Mouse (Mus musculus) stomach, embryonic 16.5 days (tissue): ENCODE results near the gene Vmn1r22. TPM values are rescaled to one million over a fixed set of nuclear protein-coding genes. Genes with fewer than 3 reads are reported as not detected.
"Not testable (repeated sequence)": the region's sequence is repeated elsewhere in the genome, so short reads cannot be mapped to it uniquely, and the experiment has no call there.

Experiments
- ATAC-seq: fragments of 200-750 bp; cut with Nextera tagmentation; 2 replicates; pipeline ENCODE4 v1.8.0; 2017; ENCODE audit warnings: moderate number of reproducible peaks, moderate TSS enrichment; ENCODE audit not compliant: insufficient read depth, low FRiP score
- H3K27ac ChIP-seq: fragments of 300-500 bp; sonication (generic); 2 replicates; pipeline ENCODE4 v1.5.1; 2014; ENCODE audit warnings: low read length
- H3K27me3 ChIP-seq: fragments of 300-500 bp; sonication (generic); 2 replicates; pipeline ENCODE4 v1.6.1; 2014; ENCODE audit warnings: low read length, control low read depth, mixed read lengths; ENCODE audit not compliant: control insufficient read depth, insufficient read depth
- H3K36me3 ChIP-seq: fragments of 300-500 bp; sonication (generic); 2 replicates; pipeline ENCODE4 v1.6.1; 2014; ENCODE audit warnings: low read length; ENCODE audit not compliant: control insufficient read depth, insufficient read depth
- H3K4me1 ChIP-seq: fragments of 300-500 bp; sonication (generic); 2 replicates; pipeline ENCODE4 v1.6.1; 2014; ENCODE audit warnings: low read length, control low read depth, mixed read lengths; ENCODE audit not compliant: control insufficient read depth, insufficient read depth
- H3K4me2 ChIP-seq: fragments of 300-500 bp; sonication (generic); 2 replicates; pipeline ENCODE4 v1.6.1; 2014; ENCODE audit warnings: low read depth, low read length, mixed read lengths
- H3K4me3 ChIP-seq: fragments of 300-500 bp; sonication (generic); replicated peaks from 2 replicates; pipeline ENCODE4 v1.5.1; 2014; ENCODE audit warnings: mild to moderate bottlenecking, low read length
- H3K9ac ChIP-seq: fragments of 300-500 bp; sonication (generic); 2 replicates; pipeline ENCODE4 v1.6.1; 2014; ENCODE audit warnings: low read length
- H3K9me3 ChIP-seq: fragments of 300-500 bp; sonication (generic); replicated peaks from 2 replicates; pipeline ENCODE4 v1.6.1; 2016; ENCODE audit warnings: low read length, control low read depth; ENCODE audit not compliant: control insufficient read depth
- WGBS: fragments of 180-500 bp; shearing (Covaris S2); extraction: QIAGEN DNeasy Blood & Tissue Kit; methylation state at CpG from one replicate; pipeline ENCODE4 v1.1.7; 2014; 5-methylcytosine and 5-hydroxymethylcytosine counted together
- polyA plus RNA-seq: library from polyadenylated mRNA; unstranded; fragments of >200 nt; fragmentation: Nextera tagmentation; extraction: Ambion mirVana; gene quantifications from 2 replicates; pipeline ENCODE4 v1.2.1, GENCODE M21; 2015

Vmn1r22 gene
- not detected in 2 replicates for polyA plus RNA-seq

- Histone ChIP-seq H3K4me3 (no peak within 1 kb of the TSS), H3K4me2 (no peak within 1 kb of the TSS), H3K9me3 (no peaks in the 10 kb centered on the region), H3K9ac (no peak within 1 kb of the TSS), H3K36me3 (no peaks in the 10 kb centered on the region), H3K4me1 (no peaks in the 10 kb centered on the region), H3K27ac (no peak within 1 kb of the TSS), H3K27me3 (no peaks in the 10 kb centered on the region)
- ATAC-seq: no peak
- WGBS: 84% methylated on average over 1 of the region's 1 CpGs
Measured at GRCm38 (mm10) chr6:57907928-57908327, at the start of gene Vmn1r22. Vmn1r22 (minus strand) TSS chr6:57908028.

DNA sequence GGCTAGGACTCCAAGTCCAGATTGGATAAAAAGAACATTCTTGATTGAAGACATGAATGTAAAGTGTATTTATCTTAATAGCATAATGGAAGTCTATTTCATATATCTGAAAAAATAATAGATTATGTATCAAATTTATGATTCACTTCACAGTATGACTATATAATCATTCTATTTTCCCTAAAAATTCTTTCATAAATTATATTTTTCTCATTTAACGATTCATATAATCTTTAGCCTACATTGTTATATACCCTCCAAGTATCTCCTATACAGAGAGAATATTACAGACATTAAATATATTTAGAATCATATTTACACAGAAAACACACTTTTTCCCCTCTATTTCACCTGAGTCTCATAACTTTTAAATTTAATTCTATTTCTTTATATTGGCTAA, 18.9 kb upstream of the Vmn1r22 start, which contains the start of gene Vmn1r23:
Gene Vmn1r23 (minus strand): TSS at position 101 of the 400 bp plus-strand sequence.
- H3K4me3 ChIP-seq: no peak within 1 kb of the TSS
- no peak within 1 kb of the TSS for H3K9ac ChIP-seq
- ATAC-seq: no peak
- H3K27ac ChIP-seq: no peak within 1 kb of the TSS
- no peak within 1 kb of the TSS for H3K4me2 ChIP-seq
- 92% methylated on average over 1 of the region's 1 CpGs for WGBS
- H3K27me3 ChIP-seq: no peaks in the 10 kb centered on the region
- no peaks in the 10 kb centered on the region for H3K4me1 ChIP-seq
- H3K36me3 ChIP-seq: no peaks in the 10 kb centered on the region
- H3K9me3 ChIP-seq: no peaks in the 10 kb centered on the region

GRCm38 (mm10) chr6:57859043-57860042, 48.5 kb downstream of the Vmn1r22 start:
- Histone ChIP-seq H3K27ac (no peak overlapping the region), H3K4me2 (peak overlapping the region; percentile 32; the same call in 1 of the 2 replicates), H3K4me3 (no peak overlapping the region), H3K36me3 (no peaks in the 10 kb centered on the region), H3K9me3 (no peaks in the 10 kb centered on the region), H3K4me1 (no peaks in the 10 kb centered on the region), H3K9ac (0 out of 2 replicates have a peak overlapping the region, but pooled peaks have one; percentile 21), H3K27me3 (no peaks in the 10 kb centered on the region)
- peak; percentile 62; the same call in 1 of the 2 replicates for ATAC-seq
- 44% methylated on average over 6 of the region's 6 CpGs for WGBS

GRCm38 (mm10) chr6:57851177-57851576, 56.7 kb downstream of the Vmn1r22 start:
- ATAC-seq, H3K4me3 ChIP-seq, H3K9ac ChIP-seq, H3K27ac ChIP-seq, H3K4me2 ChIP-seq, H3K9me3 ChIP-seq, H3K36me3 ChIP-seq, H3K27me3 ChIP-seq, H3K4me1 ChIP-seq: not testable (repeated sequence)
- 93% methylated on average over 5 of the region's 5 CpGs for WGBS

DNA sequence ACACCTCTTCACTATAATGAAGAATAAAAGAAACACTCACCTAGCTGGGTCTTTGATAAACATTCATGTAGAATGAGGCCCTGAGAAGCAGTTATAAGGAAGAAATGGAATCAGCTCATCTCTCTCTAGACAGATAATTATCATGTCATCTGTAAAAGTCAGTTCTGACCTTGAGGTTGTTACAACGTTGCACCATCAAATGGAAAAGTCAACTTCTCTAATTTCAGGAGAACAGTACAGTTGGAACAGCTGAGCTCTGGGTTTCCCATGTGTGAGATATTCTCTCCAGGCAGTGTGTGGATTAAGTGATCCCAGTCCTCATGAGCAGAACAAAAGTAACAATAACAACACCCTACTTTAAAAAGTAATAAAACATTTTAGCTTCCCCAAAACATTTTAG, 57.5 kb downstream of the Vmn1r22 start, which contains the start of gene Vmn1r21:
Gene Vmn1r21 (minus strand): TSS at position 58 of the 400 bp plus-strand sequence.
- H3K4me2 ChIP-seq: no peak within 1 kb of the TSS
- no peaks in the 10 kb centered on the region for H3K4me1 ChIP-seq
- WGBS: 59% methylated on average over 1 of the region's 1 CpGs
- no peaks in the 10 kb centered on the region for H3K36me3 ChIP-seq
- no peaks in the 10 kb centered on the region for H3K9me3 ChIP-seq
- H3K27ac ChIP-seq: no peak within 1 kb of the TSS
- no peak for ATAC-seq
- H3K9ac ChIP-seq: no peak within 1 kb of the TSS
- no peaks in the 10 kb centered on the region for H3K27me3 ChIP-seq
- no peak within 1 kb of the TSS for H3K4me3 ChIP-seq

Other genes starting within 250 kb of the Vmn1r22 start
- gene Pyurf, start 215.9 kb downstream of the Vmn1r22 start, polyA plus RNA-seq: 17.3 and 18.4 TPM in 2 replicates
- gene Lancl2, start 205.5 kb downstream of the Vmn1r22 start, polyA plus RNA-seq: 20.4 and 21.8 TPM in 2 replicates
- gene Vopp1, start 82.9 kb downstream of the Vmn1r22 start, polyA plus RNA-seq: 48.6 and 55.1 TPM in 2 replicates
- gene Vmn1r21, start 57.7 kb downstream of the Vmn1r22 start, polyA plus RNA-seq: 0.13 TPM in 1 of 2 replicates, not detected in the other
- not detected in 2 replicates for gene Vmn1r23, start 18.8 kb upstream of the Vmn1r22 start, polyA plus RNA-seq
- not detected in 2 replicates for gene Vmn1r24, start 53.5 kb upstream of the Vmn1r22 start, polyA plus RNA-seq
- gene Vmn1r25, start 72.8 kb upstream of the Vmn1r22 start, polyA plus RNA-seq: not detected in 2 replicates
- gene Vmn1r26, start 107.1 kb upstream of the Vmn1r22 start, polyA plus RNA-seq: not detected in 2 replicates